Mouse (Mus musculus) left cerebral cortex, postnatal 36 days (tissue): ENCODE measurements around the gene Zscan29. TPM values are rescaled to one million over a fixed set of nuclear protein-coding genes. Genes with fewer than 3 reads are reported as not detected.

Experiments
- DNase-seq, 2 experiments: peaks; one replicate each; pipeline ENCODE4 v3.0.0; 2021 to 2022; ENCODE audit warnings: low spot score in 2 of 2, mixed read lengths in 1 of 2
- intact Hi-C: fragments of 180-260 bp; cut with DNase I; formaldehyde crosslinking; loops from one replicate; pipeline ENCODE4 v1.15.1; 2025
- total RNA-seq, 2 experiments: library from RNA; stranded (reverse); gene quantifications; 2 replicates each; pipeline ENCODE4 v1.2.3; 2021

Zscan29 gene
- 1 to 10 TPM; 5.8 to 7.0 TPM for total RNA-seq

DNA sequence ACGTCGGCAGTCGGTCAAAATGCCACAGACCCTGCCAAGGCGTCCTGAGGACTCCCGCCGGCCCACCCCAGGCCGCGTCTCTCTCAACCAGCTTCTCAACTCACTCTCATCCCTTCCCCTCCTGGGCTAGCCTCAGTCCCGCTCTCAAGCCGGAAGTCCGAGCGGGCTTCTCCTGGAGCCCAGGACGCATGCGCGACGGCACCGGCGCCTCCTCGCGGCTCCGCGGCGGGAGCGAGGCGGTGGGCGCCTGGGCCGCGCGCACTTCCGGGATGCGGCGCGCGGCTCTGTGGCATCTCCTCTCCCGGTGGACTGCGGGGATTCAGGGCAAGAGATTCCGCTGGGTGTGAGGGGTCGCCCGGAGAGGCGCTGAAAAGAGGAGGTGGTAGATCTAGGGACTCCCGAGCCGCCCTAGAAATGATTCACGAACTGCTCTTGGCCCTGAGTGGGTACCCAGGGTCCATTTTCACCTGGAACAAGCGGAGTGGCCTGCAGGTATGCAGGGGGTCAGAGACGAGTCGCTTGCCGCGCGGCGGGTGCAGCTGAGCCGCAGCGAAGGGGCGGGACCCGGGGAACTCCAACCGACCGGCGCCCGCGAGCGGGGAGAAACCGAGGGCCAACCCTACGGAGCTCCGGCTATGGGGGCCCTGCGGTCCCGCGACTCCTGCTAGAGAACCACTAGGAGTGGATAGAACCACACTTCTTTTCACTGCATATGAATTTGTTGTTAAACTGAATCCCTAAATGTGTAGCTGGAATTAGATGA, at the start of gene Zscan29:
Zscan29 (minus strand) TSS at position 146 of the 763 bp plus-strand sequence.
- intact Hi-C loops, result loop anchor here (5.0 kb wide), 1 partner anchor 126 kb away; no protein-coding TSS in a partner anchor
- DNase-seq, result peak; percentile 85 to 87

DNA sequence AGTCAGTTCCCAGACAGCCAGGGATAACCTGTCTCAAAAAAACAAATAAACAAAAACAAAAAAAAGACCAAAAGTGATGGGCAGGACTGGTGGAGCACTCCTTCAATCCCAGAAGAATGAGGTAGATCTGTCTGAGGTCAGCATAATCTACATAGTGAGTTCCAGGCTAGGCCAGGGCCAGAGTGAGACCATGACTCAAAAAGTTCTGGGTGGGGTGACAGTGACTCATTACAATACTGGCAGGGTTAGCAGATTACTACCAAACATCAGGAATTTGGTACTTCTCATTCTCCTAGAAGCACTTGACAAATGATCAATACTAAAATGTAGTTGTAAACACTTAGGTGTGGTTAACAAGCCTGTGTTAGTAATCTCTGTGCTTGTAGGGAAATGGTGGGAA, 49.1 kb upstream of the Zscan29 start:
- DNase-seq, result no peak
- intact Hi-C loops, result no loop called here

DNA sequence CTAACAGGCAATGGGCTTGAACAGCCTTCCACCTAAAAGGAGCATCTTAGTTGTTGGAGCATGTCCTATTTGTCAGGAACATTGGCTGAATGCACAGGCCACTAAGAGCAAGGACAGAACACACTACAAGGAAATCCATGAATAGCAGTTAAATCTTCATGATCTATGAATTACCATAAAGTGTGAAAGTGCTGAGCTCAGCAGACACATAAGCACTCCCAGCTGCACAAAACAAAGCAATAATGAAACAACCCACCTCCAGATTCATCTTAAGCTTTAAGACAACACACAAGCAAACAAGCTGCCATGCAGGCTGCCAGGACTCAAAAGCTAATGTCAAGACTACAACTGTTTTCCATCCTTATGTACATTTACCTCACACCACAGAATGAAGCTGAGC, 48.3 kb upstream of the Zscan29 start:
- DNase-seq, result no peak
- intact Hi-C loops, result no loop called here

DNA sequence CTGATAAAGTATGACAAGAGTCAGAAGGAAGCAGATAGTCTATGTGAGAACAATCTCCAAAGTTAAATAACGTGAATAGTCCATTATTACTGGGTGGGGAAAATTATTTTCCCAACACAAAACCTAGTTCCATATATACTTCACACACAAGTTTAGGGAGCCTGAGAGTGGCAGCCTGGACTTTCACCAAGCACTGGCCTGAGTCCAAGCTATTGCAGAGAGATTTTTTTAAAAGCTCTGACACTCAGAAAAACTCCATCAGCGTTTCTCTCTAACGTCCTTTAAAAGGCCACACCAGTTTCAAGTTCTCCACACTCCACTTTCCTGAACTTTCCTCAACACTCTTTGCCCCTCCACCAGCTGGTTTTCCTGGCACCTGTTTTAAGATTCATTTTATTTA, 43.6 kb upstream of the Zscan29 start:
- DNase-seq, result no peak
- intact Hi-C loops, result no loop called here

DNA sequence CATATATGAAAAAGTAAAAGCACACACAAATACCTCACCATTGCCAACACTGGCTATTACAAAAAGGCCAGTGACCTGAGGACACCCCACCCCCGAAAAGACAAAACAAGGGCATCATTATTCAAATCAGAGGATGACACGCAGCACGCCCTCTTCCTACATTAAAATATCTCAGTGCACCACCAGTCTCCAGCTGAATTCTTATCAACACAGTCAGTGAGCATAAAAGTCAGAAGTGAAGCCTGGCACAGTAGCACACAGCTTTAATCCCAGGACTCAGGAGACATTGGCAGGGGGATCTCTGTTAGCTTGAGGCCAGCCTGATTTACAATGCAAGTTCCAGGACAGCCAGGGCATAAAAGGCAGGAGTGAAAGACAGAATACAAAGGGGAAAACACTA, 35.6 kb upstream of the Zscan29 start:
- intact Hi-C loops, result no loop called here

DNA sequence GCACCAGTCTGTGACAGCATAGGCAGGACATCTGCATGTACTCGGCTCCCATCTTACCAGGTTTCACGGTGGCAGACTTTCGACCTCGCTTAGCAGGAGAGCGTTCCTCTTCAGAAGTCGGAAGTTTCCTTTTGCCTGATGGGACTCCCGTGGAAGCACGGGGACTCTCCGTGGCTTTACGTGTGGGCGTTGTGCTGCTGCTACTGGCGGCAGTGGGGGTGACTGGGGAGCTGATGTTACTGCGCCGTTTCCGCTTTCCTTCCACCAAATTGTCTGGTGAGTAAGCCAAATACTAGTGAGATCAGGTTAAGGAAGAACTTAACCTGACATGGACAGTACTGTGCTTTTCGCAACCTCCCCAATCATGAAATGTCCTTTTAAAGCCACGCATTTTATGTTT, 33.4 kb upstream of the Zscan29 start:
- intact Hi-C loops, result no loop called here
- no peak for DNase-seq

More for the DNA sequence above, 35.6 kb upstream of the Zscan29 start:
- DNase-seq, result no peak

DNA sequence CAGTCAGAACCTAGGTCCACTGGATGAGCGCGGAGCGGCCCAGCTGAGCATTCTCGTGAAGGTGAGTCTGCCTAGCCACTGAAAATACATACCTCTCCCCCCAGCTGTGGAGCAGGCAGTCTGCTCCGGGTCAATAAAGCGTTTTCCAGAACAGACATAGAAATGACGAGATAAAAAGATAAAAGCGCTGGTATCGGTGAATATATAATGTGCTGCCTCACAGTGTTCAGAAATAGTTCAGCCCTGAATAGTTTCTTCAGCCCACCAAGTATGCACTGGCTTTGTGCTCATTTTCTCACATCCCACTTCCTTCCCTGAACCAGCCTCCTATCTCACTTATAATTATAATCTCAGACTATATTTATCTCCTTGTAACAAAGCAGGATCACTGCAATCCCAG, 24.5 kb upstream of the Zscan29 start:
- peak; percentile 41 to 47 for DNase-seq
- intact Hi-C loops, result loop anchor here (1.0 kb wide), 1 partner anchor 101 kb away; no protein-coding TSS in a partner anchor

DNA sequence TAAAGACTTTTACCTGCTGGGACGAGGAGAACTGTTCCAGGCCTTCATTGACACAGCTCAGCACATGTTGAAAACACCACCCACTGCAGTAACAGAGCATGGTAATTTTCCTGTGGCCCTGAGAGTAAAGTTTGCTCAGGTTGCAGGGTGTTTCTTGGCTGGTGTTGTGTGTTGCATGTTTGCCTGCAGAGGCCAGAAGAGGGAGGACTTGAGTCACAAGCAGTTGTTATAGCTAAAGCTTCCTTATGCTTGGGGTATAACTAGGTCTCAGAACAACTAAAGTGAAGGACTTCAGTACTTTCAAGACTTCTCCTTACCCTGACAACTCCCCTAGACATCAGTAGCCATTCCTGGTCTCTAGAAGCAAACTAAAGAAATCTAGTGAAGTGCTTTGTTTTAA, 17.6 kb upstream of the Zscan29 start:
- no peak for DNase-seq
- intact Hi-C loops, result no loop called here

DNA sequence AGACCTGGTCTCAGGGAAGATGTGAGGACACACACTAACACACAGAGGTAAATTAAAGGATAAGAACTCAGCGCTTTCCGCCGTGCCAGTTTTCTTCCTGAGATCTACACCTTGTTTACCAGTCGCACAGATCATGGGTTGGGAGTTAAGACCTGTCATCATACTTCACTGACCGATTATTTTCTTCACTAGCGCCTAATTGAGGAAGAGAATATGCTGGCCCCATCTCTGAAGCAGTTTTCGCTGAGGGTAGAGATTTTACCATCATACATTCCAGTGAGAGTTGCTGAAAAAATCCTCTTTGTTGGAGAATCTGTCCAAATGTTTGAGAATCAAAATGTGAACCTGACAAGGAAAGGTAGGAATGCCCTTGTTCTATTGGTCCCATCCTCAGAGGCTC, 13.2 kb upstream of the Zscan29 start:
- DNase-seq, result no peak

DNA sequence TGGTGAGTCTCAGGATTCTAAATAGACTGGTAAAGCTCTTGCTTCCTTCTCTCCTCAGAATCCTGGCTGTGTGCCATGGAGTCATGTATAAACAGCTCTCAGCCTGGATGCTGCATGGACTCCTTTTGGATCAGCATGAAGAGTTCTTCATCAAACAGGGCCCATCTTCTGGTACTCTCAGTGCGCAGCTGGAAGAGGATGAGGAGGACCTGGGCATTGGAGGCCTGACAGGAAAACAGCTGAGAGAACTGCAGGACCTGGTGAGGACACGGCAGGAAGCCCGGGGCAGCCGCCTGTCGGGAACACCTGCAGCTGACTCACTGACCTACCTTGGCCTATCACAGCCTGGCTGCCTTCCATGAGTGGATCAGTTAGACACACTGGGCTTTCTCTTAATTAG, 12.5 kb upstream of the Zscan29 start:
- no peak for DNase-seq
- intact Hi-C loops, result no loop called here

More for the DNA sequence above, 13.2 kb upstream of the Zscan29 start:
- intact Hi-C loops, result no loop called here

DNA sequence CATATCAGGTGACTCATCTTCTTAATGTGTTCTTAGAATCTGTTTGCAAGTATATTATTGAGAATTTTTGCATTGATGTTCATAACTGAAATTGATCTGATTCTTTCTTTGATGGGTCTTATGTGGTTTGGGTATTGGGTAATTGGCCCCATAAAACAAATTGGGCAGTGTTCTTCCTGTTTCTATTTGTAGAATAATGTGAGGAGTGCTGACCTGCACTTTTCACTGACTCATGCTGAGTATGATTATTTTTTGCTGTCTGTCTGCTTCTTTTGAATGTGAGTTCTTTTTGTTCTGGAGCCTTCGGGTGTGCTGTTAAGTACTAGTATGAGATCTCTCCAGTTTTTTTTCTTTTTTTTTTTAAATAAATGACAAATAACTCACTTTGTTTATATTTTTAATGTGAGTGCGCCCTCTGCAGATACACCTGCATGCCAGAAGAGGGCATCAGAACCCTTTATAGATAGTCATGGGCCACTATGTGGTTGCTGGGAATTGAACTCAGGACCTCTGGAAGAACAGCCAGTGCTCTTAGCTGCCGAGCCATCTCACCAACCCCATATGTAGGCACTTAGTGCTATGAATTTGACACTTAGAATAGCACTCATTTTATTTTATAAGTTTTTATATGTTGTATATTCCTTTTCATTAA, 8.0 kb upstream of the Zscan29 start:
- intact Hi-C loops, result no loop called here
- no peak for DNase-seq

DNA sequence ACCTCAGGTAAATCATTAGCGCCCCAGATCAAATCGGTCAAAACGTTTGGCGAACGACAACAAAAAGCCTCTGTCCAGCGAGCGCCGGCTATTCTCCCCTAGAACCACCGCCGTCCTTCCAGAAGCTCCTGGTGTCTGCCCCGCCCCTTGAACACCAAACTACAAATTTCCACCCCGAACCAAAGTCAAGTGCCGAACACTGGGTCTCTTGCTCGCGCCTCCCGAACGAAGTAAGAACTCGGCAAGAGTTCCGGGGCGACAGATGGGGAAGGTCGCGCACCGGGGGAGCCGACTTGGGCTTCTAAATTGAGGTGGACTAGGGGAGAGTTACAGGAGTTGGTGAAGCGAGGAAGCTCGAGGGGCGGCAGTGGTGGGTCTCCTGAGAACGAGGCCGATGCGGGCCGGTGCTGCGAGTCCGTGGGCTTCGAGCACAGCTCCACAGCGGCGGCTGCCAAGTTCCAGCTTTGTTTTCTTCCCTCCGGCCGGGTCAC, 399 bp downstream of the Zscan29 start, which contains the start of gene Tubgcp4:
Tubgcp4 (plus strand) TSS at position 174 of the 491 bp plus-strand sequence.
- no peak for DNase-seq
- intact Hi-C loops, result loop anchor here (5.0 kb wide), 1 partner anchor 127 kb away; no protein-coding TSS in a partner anchor

DNA sequence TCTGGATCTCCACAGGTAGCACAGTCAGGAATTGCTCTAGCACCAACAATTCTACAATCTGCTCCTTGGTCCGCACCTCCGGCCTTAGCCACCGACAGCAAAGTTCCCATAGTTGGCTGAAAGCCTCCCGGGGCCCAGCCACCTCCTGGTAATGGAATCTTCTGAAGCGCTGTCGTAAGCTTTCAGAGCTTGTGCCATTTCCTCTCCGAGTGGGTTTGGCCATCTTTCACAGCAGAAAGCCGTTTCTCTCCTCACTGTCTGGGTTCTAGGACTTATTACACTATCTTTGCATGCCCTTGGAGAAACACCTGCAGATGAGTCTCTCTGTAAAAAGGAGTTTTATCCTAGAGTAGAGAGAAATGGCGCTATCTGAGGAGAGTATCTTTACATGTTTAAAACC, 1.0 kb downstream of the Zscan29 start:
- intact Hi-C loops, result loop anchor here (5.0 kb wide), 1 partner anchor 127 kb away; no protein-coding TSS in a partner anchor
- peak; percentile 11 to 18 for DNase-seq

DNA sequence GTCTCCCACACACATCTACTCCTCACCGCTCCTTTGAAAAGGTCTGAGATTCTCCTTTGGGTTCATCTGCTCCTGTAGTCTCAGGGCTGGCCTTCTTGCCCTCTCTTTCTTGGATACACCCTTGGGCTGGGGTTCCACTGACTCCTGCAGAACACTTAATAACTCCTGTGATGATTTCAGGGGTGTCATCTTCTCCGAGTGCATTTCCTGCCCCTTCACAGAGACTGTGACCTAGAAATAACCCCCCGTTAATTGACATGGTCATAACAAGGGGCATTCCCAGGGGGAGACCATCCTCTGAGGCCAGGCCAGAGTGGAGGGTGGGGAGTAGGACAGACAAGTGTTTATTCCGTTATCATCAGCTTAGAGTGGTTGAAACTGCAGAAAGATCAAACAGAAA, 1.8 kb downstream of the Zscan29 start:
- intact Hi-C loops, result no loop called here
- no peak for DNase-seq

DNA sequence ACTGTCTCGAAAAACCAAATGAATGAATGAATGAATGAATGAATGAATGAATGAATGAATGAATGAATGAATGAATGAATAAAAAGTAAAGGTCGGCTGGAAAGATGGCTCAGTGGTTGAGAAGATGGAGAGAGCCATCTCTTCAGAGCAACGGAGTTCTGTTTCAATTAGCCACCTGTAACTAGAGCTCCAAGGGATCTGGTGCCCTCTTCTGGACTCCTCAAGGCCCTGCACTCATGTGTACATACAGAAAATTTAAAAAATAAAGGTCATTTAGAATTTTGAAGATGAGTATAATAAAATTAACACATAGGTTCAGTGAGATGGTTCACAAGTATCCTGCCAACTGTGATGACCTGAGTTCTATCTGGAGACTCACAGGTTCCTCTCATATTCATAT, 17.8 kb downstream of the Zscan29 start:
- intact Hi-C loops, result no loop called here
- no peak for DNase-seq

DNA sequence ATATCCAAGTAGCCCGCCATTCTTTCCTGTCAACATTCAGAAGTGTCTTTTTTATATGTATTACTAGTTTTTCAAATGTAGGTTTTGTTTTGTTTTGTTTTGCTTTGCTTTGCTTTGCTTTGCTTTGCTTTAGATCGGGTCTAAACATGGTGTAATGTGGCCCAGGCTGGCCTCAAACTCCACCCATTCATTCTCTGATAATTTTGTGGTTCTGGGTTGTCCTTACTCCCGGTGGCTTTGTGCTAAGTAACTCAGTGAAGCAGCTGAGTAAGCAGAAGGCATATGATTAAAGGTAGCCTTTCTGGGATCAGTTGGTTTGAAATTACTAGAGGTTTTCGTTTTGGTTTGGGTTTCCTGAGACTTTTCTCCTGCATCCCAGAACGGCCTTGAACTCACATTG, 21.2 kb downstream of the Zscan29 start:
- intact Hi-C loops, result no loop called here
- DNase-seq, result no peak

DNA sequence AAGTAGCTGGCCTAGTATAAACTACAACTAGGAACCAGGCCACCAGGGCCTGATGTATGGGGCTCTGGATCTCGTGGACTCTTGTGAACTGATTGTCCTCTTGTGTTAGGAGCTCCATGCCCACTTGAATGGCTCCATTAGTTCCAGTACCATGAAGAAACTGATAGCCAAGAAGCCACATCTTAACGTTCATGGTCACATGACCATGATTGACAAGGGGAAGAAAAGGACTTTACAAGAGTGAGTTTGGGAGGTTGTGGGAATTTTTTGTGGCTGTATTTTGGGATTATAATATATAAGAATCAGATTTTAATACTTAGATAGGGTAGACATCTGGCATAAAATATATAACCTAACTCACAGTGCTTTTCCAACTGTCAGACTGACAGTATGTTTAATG, 28.5 kb downstream of the Zscan29 start:
- no peak for DNase-seq
- intact Hi-C loops, result no loop called here

DNA sequence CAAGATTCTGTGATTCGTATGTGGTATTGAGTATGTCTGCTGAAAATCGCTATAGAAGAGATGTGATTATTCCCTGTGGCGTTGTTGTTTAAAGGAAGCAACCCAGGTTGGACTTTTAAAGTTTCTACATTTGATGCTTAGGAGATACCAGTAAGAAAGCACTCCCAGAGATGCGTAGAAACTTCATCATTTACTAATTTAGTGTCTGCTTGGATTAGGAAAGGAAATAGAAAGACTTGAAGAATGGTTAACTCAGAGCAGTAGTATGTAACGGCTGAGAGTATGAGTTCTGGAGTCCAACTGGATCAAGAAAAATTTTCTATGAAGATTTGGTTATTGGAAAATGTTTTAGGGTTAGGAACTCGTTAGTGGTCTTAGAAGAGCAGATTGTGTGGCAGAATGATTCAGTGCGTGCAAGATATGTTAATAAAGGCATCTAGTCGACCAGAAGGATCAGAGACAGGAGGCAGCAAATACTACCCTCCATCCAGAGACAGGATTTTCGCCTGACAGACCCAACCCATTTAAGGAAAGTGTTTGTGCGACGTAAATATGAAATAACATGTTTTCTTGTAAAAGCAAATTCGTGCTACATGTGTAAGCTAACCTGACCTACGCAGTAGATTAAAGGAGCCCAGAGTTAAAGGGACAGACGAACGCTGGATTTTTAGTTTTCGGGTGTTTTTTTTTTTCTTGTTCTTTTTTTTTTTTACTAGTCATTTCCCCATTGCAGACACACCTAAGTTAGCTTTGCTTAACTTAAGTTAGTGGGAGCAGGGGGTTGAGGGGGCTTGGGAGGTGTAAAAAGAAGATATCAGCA, 29.5 kb downstream of the Zscan29 start:
- DNase-seq, result no peak
- intact Hi-C loops, result no loop called here

DNA sequence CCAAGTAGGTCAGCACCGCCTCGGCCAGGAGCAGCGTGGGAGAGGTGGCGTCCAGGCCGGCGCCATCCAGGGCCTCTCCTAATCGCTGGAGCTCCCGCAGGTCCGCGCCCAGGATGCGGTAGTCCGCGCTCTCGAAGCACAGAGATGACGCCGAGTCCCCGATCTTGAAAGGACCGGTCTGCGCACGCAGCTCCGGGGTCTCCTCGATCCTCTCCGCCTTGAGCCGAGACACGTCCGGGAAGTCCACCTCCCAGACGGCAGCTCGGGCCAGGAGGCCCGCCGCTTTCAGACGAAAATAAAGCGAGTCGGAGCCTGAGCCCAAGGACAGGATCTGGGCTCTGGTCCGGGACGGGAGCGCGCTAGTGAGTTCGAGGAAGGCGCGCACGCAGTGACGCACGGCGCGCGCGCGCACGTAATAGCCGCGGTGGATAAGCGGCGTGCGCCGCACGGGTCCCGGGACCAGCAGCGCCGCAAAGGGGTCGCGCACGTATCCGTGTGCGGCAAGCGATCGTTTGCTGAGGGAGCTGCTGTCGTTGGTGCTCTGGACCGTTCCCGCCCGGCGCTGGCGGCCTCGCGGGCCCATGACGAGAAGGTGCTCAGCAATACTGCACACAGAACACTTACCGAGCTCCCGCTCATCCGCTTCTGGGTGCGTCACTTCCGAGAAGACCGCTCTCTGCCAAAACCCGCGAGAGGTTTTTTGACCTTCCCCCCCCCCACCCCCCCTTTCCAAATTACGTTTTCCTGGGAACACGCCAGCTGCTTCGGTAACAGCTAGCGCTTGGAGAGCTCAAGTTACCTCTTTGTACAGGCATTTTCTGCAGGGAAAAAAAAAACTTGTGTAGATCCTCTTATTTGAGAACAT, 30.7 kb downstream of the Zscan29 start, which contains the start of the genes Adal and Lcmt2:
Adal (plus strand) TSS at position 411 of the 865 bp plus-strand sequence.
Lcmt2 (minus strand) TSS at position 636 of the 865 bp plus-strand sequence.
- DNase-seq, result peak; percentile 94 to 95
- intact Hi-C loops, result no loop called here
